Mouse (Mus musculus): ENCODE data around the gene Mab21l1. TPM values are rescaled to one million over a fixed set of nuclear protein-coding genes. Genes with fewer than 3 reads are reported as not detected.

Mab21l1 gene
- polyA plus RNA-seq, 1 experiment, result 0.02 TPM

DNA sequence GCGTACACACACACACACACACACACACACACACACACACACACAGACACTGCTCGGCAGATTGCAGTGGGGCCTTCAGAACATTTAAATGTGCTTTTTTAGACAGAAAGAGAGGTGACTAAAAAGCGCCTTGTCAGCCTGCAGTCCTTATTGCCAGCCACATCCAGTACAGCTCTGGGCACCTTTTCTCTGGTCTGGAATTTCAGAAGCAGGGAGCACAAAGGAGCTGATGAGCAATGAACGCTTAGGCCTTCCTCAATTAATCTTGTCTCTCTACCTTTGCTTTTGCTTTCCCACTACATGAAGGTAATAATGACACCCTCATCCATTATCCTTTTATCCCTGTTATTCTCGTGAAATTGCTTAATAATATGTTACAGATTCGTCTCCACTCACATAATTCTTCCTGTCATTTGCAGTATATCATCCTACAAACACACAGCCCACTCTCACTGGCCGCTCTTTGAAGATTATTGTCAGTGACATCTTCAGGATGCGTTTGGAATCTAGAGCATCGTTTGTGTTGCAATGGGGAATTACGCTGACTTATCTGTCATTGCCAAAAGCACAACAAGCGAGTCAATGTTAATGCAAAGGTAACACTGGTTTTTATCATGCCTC, 31.8 kb upstream of the Mab21l1 start:
- Histone ChIP-seq H3K27me3 (ENCODE audit: control insufficient read depth, insufficient read depth, insufficient read length) (no peaks in the 10 kb centered on the region), H3K79me3 (ENCODE audit: low read depth) (no peaks in the 10 kb centered on the region), H3ac (ENCODE audit: control insufficient read depth, insufficient read length, low read depth) (no peak overlapping the region), H3K4me3 (ENCODE audit: insufficient read depth, poor library complexity, severe bottlenecking) (no peak overlapping the region), H3K36me3 (ENCODE audit: control insufficient read depth, insufficient read depth) (no peaks in the 10 kb centered on the region), H3K79me2 (ENCODE audit: control insufficient read depth, insufficient read depth) (no peaks in the 10 kb centered on the region)
- TF ChIP-seq MYOD1 (IDR thresholded peaks at IDR 0.05; ENCODE audit: control insufficient read depth, insufficient read length, low read depth) (no peak), MYOG (IDR thresholded peaks at IDR 0.05; ENCODE audit: control insufficient read depth, extremely low read depth, insufficient read length) (no peak)

DNA sequence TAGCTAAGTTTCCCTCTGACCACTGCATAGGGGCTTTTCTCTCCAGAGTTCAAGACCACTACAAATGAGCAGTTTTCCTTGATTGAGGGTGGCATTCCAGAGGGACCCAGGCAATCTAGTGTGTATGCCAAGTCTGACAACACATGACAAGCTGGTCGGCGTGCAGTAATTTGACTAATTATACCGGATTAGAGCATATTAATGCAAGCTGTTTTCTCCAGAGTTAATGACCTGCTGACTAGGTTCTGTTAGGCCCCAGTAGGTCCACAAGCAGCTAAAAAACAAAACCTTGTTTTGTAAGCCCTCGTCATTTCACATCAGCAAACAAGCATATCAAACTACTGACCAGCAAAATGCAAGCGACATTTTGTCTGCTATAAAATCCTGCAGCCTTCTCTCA, 30.9 kb upstream of the Mab21l1 start:
- no peaks in the 10 kb centered on the region for H3K36me3 ChIP-seq (ENCODE audit: control insufficient read depth, insufficient read depth)
- no peak overlapping the region for H3ac ChIP-seq (ENCODE audit: control insufficient read depth, insufficient read length, low read depth)
- H3K79me3 ChIP-seq (ENCODE audit: low read depth), result no peaks in the 10 kb centered on the region
- H3K27me3 ChIP-seq (ENCODE audit: control insufficient read depth, insufficient read depth, insufficient read length), result no peaks in the 10 kb centered on the region
- no peak for TF ChIP-seq CTCF (IDR thresholded peaks at IDR 0.05; ENCODE audit: control insufficient read depth, insufficient read depth, insufficient read length)
- no peak for TF ChIP-seq CEBPB (IDR thresholded peaks at IDR 0.05; ENCODE audit: low read depth)
- TF ChIP-seq MYOG (IDR thresholded peaks at IDR 0.05; ENCODE audit: control insufficient read depth, extremely low read depth, insufficient read length), result no peak
- no peak for TF ChIP-seq USF1 (IDR thresholded peaks at IDR 0.05; ENCODE audit: low read depth)
- TF ChIP-seq FOSL1 (IDR thresholded peaks at IDR 0.05; ENCODE audit: insufficient read depth, low read length, poor library complexity, severe bottlenecking), result no peak
- TF ChIP-seq MAX (IDR thresholded peaks at IDR 0.05), result no peak
- TF ChIP-seq MYOD1 (IDR thresholded peaks at IDR 0.05; ENCODE audit: control insufficient read depth, insufficient read length, low read depth), result no peak
- H3K79me2 ChIP-seq (ENCODE audit: control insufficient read depth, insufficient read depth), result no peaks in the 10 kb centered on the region
- H3K4me3 ChIP-seq (ENCODE audit: insufficient read depth, poor library complexity, severe bottlenecking), result no peak overlapping the region

DNA sequence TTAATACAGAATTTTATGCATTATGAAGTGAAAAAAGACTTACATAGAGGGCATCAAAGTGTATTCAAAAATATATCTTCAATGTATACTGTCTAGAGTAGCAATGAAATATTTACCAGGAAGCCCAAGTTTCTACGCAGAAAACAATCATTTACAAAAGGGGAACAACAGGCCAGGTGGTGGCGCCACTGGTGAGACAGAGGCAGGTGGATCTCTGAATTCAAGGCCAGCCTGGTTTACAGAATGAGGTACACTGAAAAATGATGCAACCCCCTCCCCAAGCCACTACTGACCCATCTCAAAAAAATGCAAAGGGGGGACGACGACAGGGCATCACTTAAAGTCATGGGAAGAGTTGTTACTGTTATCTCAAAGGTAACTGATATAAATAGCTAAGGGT, 29.8 kb upstream of the Mab21l1 start:
- Histone ChIP-seq H3ac (ENCODE audit: control insufficient read depth, insufficient read length, low read depth) (no peak overlapping the region), H3K79me2 (ENCODE audit: control insufficient read depth, insufficient read depth) (no peaks in the 10 kb centered on the region), H3K27me3 (ENCODE audit: control insufficient read depth, insufficient read depth, insufficient read length) (no peaks in the 10 kb centered on the region), H3K36me3 (ENCODE audit: control insufficient read depth, insufficient read depth) (no peaks in the 10 kb centered on the region), H3K79me3 (ENCODE audit: low read depth) (no peaks in the 10 kb centered on the region), H3K4me3 (ENCODE audit: insufficient read depth, poor library complexity, severe bottlenecking) (no peak overlapping the region)
- TF ChIP-seq FOSL1 (IDR thresholded peaks at IDR 0.05; ENCODE audit: insufficient read depth, low read length, poor library complexity, severe bottlenecking) (no peak), CTCF (IDR thresholded peaks at IDR 0.05; ENCODE audit: control insufficient read depth, insufficient read depth, insufficient read length) (no peak), MYOG (IDR thresholded peaks at IDR 0.05; ENCODE audit: control insufficient read depth, extremely low read depth, insufficient read length) (no peak), USF1 (IDR thresholded peaks at IDR 0.05; ENCODE audit: low read depth) (no peak), MAX (IDR thresholded peaks at IDR 0.05) (no peak), MYOD1 (IDR thresholded peaks at IDR 0.05; ENCODE audit: control insufficient read depth, insufficient read length, low read depth) (no peak), CEBPB (IDR thresholded peaks at IDR 0.05; ENCODE audit: low read depth) (no peak)

DNA sequence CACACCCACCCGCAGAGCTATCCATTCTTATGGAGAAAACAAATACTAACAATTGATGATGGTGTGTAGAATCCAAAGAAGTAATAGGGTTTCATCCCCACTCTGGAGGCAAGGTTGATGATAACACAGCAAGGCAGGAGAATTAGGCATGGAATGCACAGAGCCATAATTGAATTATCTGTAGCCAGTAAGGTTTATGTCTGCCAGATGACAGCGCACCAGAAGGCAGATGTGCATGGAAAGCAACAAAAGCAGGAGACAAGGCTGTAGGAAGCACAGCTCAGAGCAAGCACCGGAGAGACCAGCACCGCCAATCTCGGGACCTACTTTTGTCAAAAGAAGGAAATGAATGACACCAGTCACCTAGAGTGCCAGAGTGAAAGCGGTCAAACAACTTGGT, 28.4 kb upstream of the Mab21l1 start:
- H3K79me2 ChIP-seq (ENCODE audit: control insufficient read depth, insufficient read depth), result no peaks in the 10 kb centered on the region
- no peaks in the 10 kb centered on the region for H3K27me3 ChIP-seq (ENCODE audit: control insufficient read depth, insufficient read depth, insufficient read length)
- H3K4me3 ChIP-seq (ENCODE audit: insufficient read depth, poor library complexity, severe bottlenecking), result no peak overlapping the region
- H3K36me3 ChIP-seq (ENCODE audit: control insufficient read depth, insufficient read depth), result no peaks in the 10 kb centered on the region
- no peak for TF ChIP-seq CTCF (IDR thresholded peaks at IDR 0.05; ENCODE audit: control insufficient read depth, insufficient read depth, insufficient read length)
- TF ChIP-seq CEBPB (IDR thresholded peaks at IDR 0.05; ENCODE audit: low read depth), result no peak
- no peak for TF ChIP-seq MAX (IDR thresholded peaks at IDR 0.05)
- no peaks in the 10 kb centered on the region for H3K79me3 ChIP-seq (ENCODE audit: low read depth)
- H3ac ChIP-seq (ENCODE audit: control insufficient read depth, insufficient read length, low read depth), result no peak overlapping the region

DNA sequence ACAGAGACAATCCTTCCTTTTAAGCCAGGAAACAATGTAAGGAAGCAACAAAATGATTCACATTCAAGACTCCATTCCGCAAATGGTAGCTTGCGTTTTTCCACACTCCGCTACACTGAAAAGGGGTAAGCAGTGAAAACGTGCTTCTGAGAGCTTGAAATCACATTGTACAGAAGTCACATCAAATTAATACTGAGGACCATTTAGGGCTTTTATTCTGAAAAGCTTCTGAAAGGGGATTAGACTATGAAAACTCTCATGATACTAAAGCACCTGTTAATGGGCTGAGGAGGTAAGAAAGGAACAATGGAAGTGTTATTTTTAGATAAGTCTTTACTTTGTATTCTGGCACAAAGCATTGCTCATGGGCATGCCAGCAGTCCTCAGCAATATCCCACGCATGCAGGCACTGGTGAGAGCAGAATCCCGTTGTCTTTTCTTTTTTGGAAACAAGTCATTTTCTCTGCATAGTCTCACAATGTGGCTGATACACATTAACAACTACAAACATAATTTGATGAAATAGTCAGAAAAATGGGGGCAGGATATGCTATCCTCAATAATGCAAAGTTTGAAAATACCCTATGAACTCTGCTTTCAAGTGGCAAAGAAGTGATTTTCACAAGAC, 27.2 kb upstream of the Mab21l1 start:
- Histone ChIP-seq H3K79me3 (ENCODE audit: low read depth) (no peaks in the 10 kb centered on the region), H3K36me3 (ENCODE audit: control insufficient read depth, insufficient read depth) (no peaks in the 10 kb centered on the region), H3K4me3 (ENCODE audit: insufficient read depth, poor library complexity, severe bottlenecking) (no peak overlapping the region), H3K27me3 (ENCODE audit: control insufficient read depth, insufficient read depth, insufficient read length) (no peaks in the 10 kb centered on the region), H3ac (ENCODE audit: control insufficient read depth, insufficient read length, low read depth) (no peak overlapping the region), H3K79me2 (ENCODE audit: control insufficient read depth, insufficient read depth) (no peaks in the 10 kb centered on the region)
- no peak for TF ChIP-seq CEBPB (IDR thresholded peaks at IDR 0.05; ENCODE audit: low read depth)

DNA sequence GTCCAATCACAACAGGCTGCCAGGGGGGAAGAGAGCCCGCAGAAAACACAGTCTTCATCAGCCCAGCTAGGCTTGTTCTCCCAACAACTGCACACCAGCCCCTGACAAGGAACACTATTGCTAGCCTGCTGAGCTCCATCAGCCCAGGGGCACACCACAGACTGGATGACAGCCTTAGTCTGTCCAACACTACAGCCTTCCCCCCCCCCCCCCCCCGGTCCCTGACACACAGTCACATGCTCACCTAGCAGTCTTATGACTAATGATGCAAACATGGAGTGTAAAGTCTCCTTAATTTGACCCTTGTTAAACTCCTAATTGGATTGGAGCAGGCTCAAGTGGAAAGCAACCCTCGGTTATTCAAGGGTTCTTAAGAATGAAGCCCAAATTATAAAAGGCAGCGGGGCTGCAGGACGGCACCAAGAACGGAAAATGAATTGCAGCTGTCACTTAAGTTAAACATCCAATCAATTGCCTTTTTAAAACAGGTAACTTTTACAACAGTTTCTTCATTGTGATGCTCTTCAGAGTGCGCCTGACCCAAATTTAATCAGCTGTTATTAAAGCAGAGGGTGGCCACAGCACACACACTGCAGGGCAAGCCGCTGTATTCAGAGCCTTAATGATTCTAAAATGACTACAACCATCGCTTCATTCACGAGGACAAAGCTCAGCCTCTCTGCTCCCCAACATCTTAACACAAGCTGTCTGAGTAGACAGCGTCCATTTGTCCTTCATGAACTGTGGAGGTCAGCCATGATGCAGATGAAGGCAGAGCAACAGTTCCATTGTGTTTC, 26.3 kb upstream of the Mab21l1 start:
- no peak overlapping the region for H3ac ChIP-seq (ENCODE audit: control insufficient read depth, insufficient read length, low read depth)
- H3K79me3 ChIP-seq (ENCODE audit: low read depth), result no peaks in the 10 kb centered on the region
- TF ChIP-seq CTCF (IDR thresholded peaks at IDR 0.05; ENCODE audit: control insufficient read depth, insufficient read depth, insufficient read length) (no peak), USF1 (IDR thresholded peaks at IDR 0.05; ENCODE audit: low read depth) (no peak), MAX (IDR thresholded peaks at IDR 0.05) (no peak), FOSL1 (IDR thresholded peaks at IDR 0.05; ENCODE audit: insufficient read depth, low read length, poor library complexity, severe bottlenecking) (no peak), MYOG (IDR thresholded peaks at IDR 0.05; ENCODE audit: control insufficient read depth, extremely low read depth, insufficient read length) (no peak), CEBPB (IDR thresholded peaks at IDR 0.05; ENCODE audit: low read depth) (no peak), MYOD1 (IDR thresholded peaks at IDR 0.05; ENCODE audit: control insufficient read depth, insufficient read length, low read depth) (no peak)
- no peaks in the 10 kb centered on the region for H3K79me2 ChIP-seq (ENCODE audit: control insufficient read depth, insufficient read depth)
- no peaks in the 10 kb centered on the region for H3K36me3 ChIP-seq (ENCODE audit: control insufficient read depth, insufficient read depth)
- no peaks in the 10 kb centered on the region for H3K27me3 ChIP-seq (ENCODE audit: control insufficient read depth, insufficient read depth, insufficient read length)
- H3K4me3 ChIP-seq (ENCODE audit: insufficient read depth, poor library complexity, severe bottlenecking), result no peak overlapping the region

Data from C2C12 (cell line).